Mouse (Mus musculus) midbrain, postnatal 0 days (tissue): ENCODE measurements around the gene Stpg4. TPM values are rescaled to one million over a fixed set of nuclear protein-coding genes. Genes with fewer than 3 reads are reported as not detected.

ENCODE experiments used
- ATAC-seq: fragments of 200-750 bp; cut with Nextera tagmentation; 2 replicates; pipeline ENCODE4 v1.8.0; 2017; ENCODE audit warnings: moderate number of reproducible peaks, mild to moderate bottlenecking, moderate TSS enrichment, moderate library complexity; ENCODE audit not compliant: low FRiP score
- DNase-seq: peaks from one replicate; pipeline ENCODE4 v3.0.0-alpha.2; 2015; ENCODE audit warnings: low spot score
- H3K27ac ChIP-seq: fragments of 300-500 bp; sonication (generic); 2 replicates; pipeline ENCODE4 v1.5.1; 2014; ENCODE audit warnings: low read depth, mild to moderate bottlenecking, low read length, mixed read lengths
- H3K27me3 ChIP-seq: fragments of 300-500 bp; sonication (generic); 2 replicates; pipeline ENCODE4 v1.6.1; 2014; ENCODE audit warnings: low read length, control low read depth, mixed read lengths; ENCODE audit not compliant: insufficient read depth
- H3K36me3 ChIP-seq: fragments of 300-500 bp; sonication (generic); 2 replicates; pipeline ENCODE4 v1.6.1; 2014; ENCODE audit warnings: low read length, control low read depth, mixed read lengths; ENCODE audit not compliant: insufficient read depth
- H3K4me1 ChIP-seq: fragments of 300-500 bp; sonication (generic); 2 replicates; pipeline ENCODE4 v1.6.1; 2014; ENCODE audit warnings: mild to moderate bottlenecking, control low read depth, antibody characterized with exemption, low read length, mixed read lengths; ENCODE audit not compliant: insufficient read depth
- H3K4me2 ChIP-seq: fragments of 300-500 bp; sonication (generic); 2 replicates; pipeline ENCODE4 v1.6.1; 2014; ENCODE audit warnings: low read depth, mild to moderate bottlenecking, low read length, mixed read lengths; ENCODE audit not compliant: poor library complexity, severe bottlenecking
- H3K4me3 ChIP-seq: fragments of 300-500 bp; sonication (generic); 2 replicates; pipeline ENCODE4 v1.5.1; 2014; ENCODE audit warnings: low read depth, mild to moderate bottlenecking, low read length, moderate library complexity
- H3K9ac ChIP-seq: fragments of 300-500 bp; sonication (generic); replicated peaks from 2 replicates; pipeline ENCODE4 v1.6.1; 2014; ENCODE audit warnings: mild to moderate bottlenecking, low read length, moderate library complexity, mixed read lengths; ENCODE audit not compliant: poor library complexity, severe bottlenecking
- H3K9me3 ChIP-seq: fragments of 300-500 bp; sonication (generic); 2 replicates; pipeline ENCODE4 v1.6.1; 2016; ENCODE audit warnings: low read length, control low read depth
- CTCF ChIP-seq: IDR thresholded peaks from 2 replicates; pipeline ENCODE4 v1.5.1; 2016; ENCODE audit warnings: antibody characterized with exemption, mild to moderate bottlenecking
- WGBS: fragments of 180-500 bp; shearing (Covaris S2); extraction: QIAGEN DNeasy Blood & Tissue Kit; methylation state at CpG from one replicate; pipeline ENCODE4 v1.1.7; 2014; 5-methylcytosine and 5-hydroxymethylcytosine counted together
- polyA plus RNA-seq: library from polyadenylated mRNA; unstranded; fragments of >200 nt; fragmentation: Nextera tagmentation; extraction: Ambion mirVana; gene quantifications from 2 replicates; pipeline ENCODE4 v1.2.1, GENCODE M21; 2015
- total RNA-seq: library from RNA; depleted of rRNA; stranded (reverse); fragments of >200 nt; gene quantifications from 2 replicates; pipeline ENCODE4 v1.2.3, GENCODE M21; 2014

The Stpg4 gene
- total and polyA plus RNA-seq, 2 experiments from 2014 or later, result 0.28 TPM; not detected in 1

DNA sequence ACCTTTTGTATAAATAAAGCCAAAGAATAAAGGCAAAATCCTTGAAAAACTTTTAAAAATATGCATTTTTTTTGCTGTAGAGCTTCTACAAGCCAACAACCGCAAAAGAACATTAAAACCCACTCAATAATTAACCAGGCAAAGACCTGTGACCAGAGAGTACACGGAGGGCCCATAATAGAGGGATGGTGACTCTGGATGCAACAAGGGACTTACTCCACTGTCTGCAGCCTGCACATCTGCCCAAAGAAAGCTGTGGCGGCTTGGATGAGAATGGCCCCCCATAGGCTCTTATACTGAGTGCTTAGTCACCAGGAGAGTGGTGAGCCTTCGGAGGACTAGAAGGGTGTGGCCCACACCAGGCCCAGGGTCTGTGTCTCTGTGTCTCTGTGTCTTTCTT, 24.1 kb downstream of the Stpg4 start:
- no peaks in the 10 kb centered on the region for H3K27me3 ChIP-seq
- no peak overlapping the region for H3K4me2 ChIP-seq
- WGBS, result 84% methylated on average over 4 of the region's 4 CpGs
- H3K27ac ChIP-seq, result no peak overlapping the region
- H3K4me1 ChIP-seq, result no peaks in the 10 kb centered on the region
- H3K9me3 ChIP-seq, result no peaks in the 10 kb centered on the region
- DNase-seq (no peak), ATAC-seq (no peak)
- no peak overlapping the region for H3K4me3 ChIP-seq
- no peak overlapping the region for H3K9ac ChIP-seq
- no peak for TF ChIP-seq CTCF
- no peaks in the 10 kb centered on the region for H3K36me3 ChIP-seq

DNA sequence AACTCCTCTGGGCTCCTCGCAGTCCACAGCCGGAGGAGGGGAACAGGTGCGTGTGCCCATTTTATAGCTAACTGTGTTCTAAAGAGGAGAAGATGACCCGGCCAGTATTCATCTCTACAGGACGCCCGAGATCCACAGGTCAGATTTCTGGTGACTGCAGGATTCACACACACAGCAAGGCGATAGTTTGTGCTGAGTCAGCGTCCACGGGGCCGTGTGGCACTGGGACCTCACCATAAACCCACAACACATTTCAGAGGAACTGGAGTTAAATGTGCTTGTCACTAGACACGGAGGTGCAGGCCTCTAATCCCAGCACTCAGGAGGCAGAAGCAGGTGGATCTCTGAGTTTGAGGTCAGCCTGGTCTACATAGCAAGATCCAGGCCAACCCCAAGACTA, 25.1 kb downstream of the Stpg4 start:
- Histone ChIP-seq H3K9ac (no peak overlapping the region), H3K4me3 (no peak overlapping the region), H3K36me3 (no peaks in the 10 kb centered on the region), H3K4me2 (no peak overlapping the region), H3K9me3 (no peaks in the 10 kb centered on the region), H3K27ac (no peak overlapping the region), H3K4me1 (no peaks in the 10 kb centered on the region), H3K27me3 (no peaks in the 10 kb centered on the region)
- no peak for TF ChIP-seq CTCF
- DNase-seq, result no peak
- 89% methylated on average over 11 of the region's 11 CpGs for WGBS
- no peak for ATAC-seq

DNA sequence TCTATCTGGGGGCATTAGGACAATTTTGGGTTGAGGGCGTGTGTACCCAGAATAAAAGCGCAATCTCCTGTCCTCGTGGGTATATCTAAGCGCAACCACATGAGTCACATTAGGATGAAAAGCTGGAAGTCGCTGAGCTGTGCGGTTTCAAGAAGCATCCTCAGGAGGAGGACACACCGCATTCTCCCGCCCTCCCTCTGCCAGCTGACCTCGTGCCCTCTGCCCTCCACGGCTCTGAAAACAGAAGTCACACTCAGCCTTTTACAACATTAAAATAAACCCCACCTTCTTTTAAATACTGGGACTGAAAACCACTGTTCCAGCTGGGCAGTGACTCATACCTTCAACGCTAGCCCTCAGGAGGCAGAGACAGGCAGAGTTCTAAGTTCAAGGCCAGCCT, 30.5 kb downstream of the Stpg4 start:
- H3K9ac ChIP-seq, result no peak overlapping the region
- 81% methylated on average over 11 of the region's 11 CpGs for WGBS
- H3K4me2 ChIP-seq, result no peak overlapping the region
- no peak for DNase-seq
- ATAC-seq, result no peak
- no peak overlapping the region for H3K4me3 ChIP-seq
- no peak overlapping the region for H3K27ac ChIP-seq
- TF ChIP-seq CTCF, result no peak
- no peaks in the 10 kb centered on the region for H3K4me1 ChIP-seq
- no peaks in the 10 kb centered on the region for H3K36me3 ChIP-seq
- H3K9me3 ChIP-seq, result no peaks in the 10 kb centered on the region
- H3K27me3 ChIP-seq, result no peaks in the 10 kb centered on the region

DNA sequence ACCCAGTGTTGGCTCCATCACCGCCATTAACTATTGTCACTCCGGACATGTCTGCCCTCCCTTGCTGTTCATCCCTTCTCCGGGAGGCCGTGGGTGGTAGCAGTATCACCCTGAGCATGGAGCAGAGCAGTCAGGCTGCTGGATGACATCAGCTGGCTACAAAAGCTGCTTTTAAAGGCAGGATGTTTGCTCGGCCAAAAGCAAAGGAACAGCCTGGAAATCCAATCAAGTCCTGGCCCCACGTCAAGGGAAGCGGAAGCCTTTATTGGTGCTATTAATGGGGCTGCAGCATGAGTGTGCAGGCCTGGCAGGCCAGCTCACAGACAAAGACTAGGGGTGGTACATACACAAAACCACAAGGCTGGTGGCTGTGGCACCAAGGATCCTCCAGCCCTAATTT, 36.3 kb downstream of the Stpg4 start:
- no peaks in the 10 kb centered on the region for H3K4me1 ChIP-seq
- H3K4me2 ChIP-seq, result no peak overlapping the region
- H3K9me3 ChIP-seq, result no peaks in the 10 kb centered on the region
- peak; percentile 63 for DNase-seq
- no peak overlapping the region for H3K27ac ChIP-seq
- no peak overlapping the region for H3K4me3 ChIP-seq
- H3K27me3 ChIP-seq, result no peaks in the 10 kb centered on the region
- H3K9ac ChIP-seq, result no peak overlapping the region
- peak; percentile 38; the same call in 1 of the 2 replicates for ATAC-seq
- H3K36me3 ChIP-seq, result no peaks in the 10 kb centered on the region
- 66% methylated on average over 7 of the region's 7 CpGs for WGBS
- no peak for TF ChIP-seq CTCF

DNA sequence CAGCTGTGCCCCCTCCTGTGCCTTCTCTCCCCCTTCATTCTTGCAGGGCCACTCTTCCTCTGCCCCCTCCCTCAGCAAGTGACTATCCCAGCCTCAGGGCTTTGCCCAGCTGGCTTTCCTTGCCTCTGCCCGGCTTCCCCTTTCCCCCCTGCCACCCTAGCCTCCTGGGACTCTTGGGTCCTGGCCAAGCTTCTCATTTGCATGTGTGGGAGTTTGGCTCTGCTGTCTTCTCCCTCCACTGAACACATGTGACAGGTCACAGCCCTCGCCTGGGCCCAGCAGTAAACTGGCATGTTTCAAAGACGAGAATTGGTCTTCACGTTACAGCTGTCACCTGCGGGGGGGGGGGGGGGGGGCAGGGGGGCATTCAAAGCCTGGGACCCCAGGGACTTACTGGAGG, 40.5 kb downstream of the Stpg4 start:
- H3K36me3 ChIP-seq, result no peaks in the 10 kb centered on the region
- no peaks in the 10 kb centered on the region for H3K27me3 ChIP-seq
- WGBS, result 21% methylated on average over 4 of the region's 5 CpGs
- H3K27ac ChIP-seq, result no peak overlapping the region
- no peak for TF ChIP-seq CTCF
- H3K9me3 ChIP-seq, result no peaks in the 10 kb centered on the region
- no peak overlapping the region for H3K4me3 ChIP-seq
- peak; percentile 63 for DNase-seq
- H3K4me1 ChIP-seq, result no peaks in the 10 kb centered on the region
- no peak overlapping the region for H3K9ac ChIP-seq
- no peak overlapping the region for H3K4me2 ChIP-seq
- ATAC-seq, result no peak

DNA sequence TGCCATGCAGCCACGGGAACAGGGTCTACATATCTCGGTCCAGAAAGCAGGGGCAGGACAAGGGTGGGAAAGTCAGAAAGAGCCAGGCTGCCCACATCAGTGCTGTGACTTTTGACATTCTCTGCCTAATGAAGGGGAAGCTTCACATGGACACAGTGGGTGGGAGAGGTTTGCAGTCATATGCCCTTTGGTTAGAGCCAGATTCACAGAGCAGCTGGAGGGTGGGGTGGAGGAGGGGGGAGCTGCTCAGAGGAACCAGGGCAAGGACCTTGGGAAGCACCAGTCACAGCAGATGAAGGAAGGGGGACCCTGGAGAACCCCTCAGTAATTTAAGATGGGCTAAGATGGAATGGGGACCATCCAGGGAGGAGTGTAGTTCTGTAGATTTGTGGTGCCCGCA, 41.7 kb downstream of the Stpg4 start:
- WGBS, result 79% methylated on average over 3 of the region's 3 CpGs
- ATAC-seq, result no peak
- Histone ChIP-seq H3K9me3 (no peaks in the 10 kb centered on the region), H3K9ac (no peak overlapping the region), H3K27me3 (no peaks in the 10 kb centered on the region), H3K27ac (no peak overlapping the region), H3K36me3 (no peaks in the 10 kb centered on the region), H3K4me2 (no peak overlapping the region), H3K4me1 (0 out of 2 replicates have a peak, but pooled peaks cover under 1% of the 10 kb centered on the region), H3K4me3 (no peak overlapping the region)
- no peak for TF ChIP-seq CTCF
- peak; percentile 45 for DNase-seq
